Mouse (Mus musculus): ENCODE data around the gene Tmc6. TPM values are rescaled to one million over a fixed set of nuclear protein-coding genes. Genes with fewer than 3 reads are reported as not detected.
"Not testable (repeated sequence)": the region's sequence is repeated elsewhere in the genome, so short reads cannot be mapped to it uniquely, and the experiment has no call there.

Tmc6 gene
- polyA plus RNA-seq, 1 experiment from 2014 or later, result 17.5 TPM

DNA sequence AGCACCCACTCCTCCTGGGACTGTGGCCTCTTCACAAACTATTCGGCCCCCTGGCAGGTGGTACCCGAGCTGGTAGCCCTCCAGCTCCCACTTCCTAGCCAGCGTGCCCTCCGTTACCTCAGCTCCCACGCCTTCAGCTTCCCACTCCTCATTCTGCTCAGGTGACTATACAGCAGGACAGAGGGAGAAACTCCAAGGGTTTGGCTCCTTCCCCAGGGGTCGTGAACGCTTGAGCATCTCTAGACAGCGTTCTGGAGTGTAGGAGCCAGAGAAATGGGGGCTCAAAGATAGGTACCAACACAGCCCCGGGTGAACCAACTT is 9.4 kb upstream of the Tmc6 start:
- Histone ChIP-seq H3K27me3 (peaks cover 16% of the 10 kb centered on the region), H3K9ac (no peak overlapping the region), H3K36me3 (no peaks in the 10 kb centered on the region), H3K4me1 (peaks cover 15% of the 10 kb centered on the region), H3K4me2 (replicated peaks) (no peak overlapping the region), H3K27ac (no peak overlapping the region), H3K9me3 (no peaks in the 10 kb centered on the region), H3K4me3 (no peak overlapping the region)
- no peak for ATAC-seq (ENCODE audit: insufficient number of reproducible peaks, insufficient read depth, low FRiP score, low TSS enrichment)
- 86% methylated on average over 9 of the region's 9 CpGs for WGBS

DNA sequence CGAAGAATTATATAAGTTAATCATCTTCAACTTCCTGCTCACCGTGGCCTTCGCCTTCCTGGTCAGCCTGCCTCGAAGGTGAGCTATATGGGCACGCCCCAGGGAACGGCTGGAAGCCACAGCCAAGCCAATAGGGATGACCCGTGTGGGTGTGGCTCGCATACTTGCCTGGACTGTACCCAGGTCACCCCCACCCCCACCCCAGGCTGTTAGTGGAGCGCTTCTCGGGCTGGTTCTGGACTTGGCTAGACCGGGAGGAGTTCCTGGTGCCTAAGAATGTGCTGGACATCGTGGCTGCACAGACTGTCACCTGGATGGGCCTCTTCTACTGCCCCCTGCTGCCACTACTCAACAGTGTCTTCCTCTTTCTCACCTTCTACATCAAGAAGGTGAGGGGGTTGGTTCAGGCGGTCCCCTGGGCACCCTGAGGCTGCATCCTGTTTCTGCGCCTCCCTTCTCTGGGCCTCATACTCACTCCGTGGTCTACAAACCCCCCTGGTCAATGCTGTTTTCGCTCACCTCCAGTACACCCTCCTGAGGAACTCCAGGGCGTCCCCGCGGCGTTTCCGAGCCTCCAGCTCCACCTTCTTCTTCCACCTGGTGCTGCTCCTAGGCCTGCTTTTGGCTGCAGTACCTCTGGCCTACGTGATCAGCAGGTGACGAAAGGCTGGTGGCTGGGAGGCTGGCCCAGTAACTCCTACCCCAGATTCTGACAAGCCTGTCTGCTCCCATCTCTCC is 8.9 kb upstream of the Tmc6 start:
- peaks cover 15% of the 10 kb centered on the region for H3K4me1 ChIP-seq
- ATAC-seq (ENCODE audit: insufficient number of reproducible peaks, insufficient read depth, low FRiP score, low TSS enrichment), result no peak

DNA sequence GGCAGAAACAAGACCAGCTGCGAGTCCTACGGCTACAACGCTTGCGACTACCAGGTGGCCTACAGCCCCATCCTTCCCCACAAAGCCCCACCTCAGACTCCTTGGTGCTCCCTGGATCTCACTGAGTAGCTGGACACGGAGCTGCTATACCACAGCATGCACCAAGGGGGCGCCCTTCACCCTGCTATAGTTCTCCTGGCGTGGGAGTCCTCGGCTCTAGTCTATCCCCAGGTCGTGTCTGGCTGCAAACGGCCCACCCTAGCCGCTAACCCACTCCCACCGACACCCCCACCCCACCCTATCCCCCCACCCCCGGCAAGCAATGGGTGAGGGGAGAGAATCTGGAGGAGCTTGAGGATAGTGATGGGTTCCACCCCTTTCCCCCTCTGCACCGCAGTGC is 8.3 kb upstream of the Tmc6 start:
- Histone ChIP-seq H3K27ac (no peak overlapping the region), H3K4me1 (peaks cover 15% of the 10 kb centered on the region), H3K4me2 (replicated peaks) (peak overlapping the region; percentile 35), H3K9me3 (no peaks in the 10 kb centered on the region), H3K9ac (no peak overlapping the region), H3K4me3 (no peak overlapping the region), H3K27me3 (peaks cover 16% of the 10 kb centered on the region), H3K36me3 (no peaks in the 10 kb centered on the region)
- 4% methylated on average over 14 of the region's 14 CpGs for WGBS
- no peak for ATAC-seq (ENCODE audit: insufficient number of reproducible peaks, insufficient read depth, low FRiP score, low TSS enrichment)

More for the DNA sequence above, 8.9 kb upstream of the Tmc6 start:
- H3K4me2 ChIP-seq (replicated peaks), result peak overlapping the region; percentile 35
- no peaks in the 10 kb centered on the region for H3K36me3 ChIP-seq
- H3K27ac ChIP-seq, result no peak overlapping the region
- no peaks in the 10 kb centered on the region for H3K9me3 ChIP-seq
- H3K4me3 ChIP-seq, result no peak overlapping the region
- 30% methylated on average over 23 of the region's 23 CpGs for WGBS
- no peak overlapping the region for H3K9ac ChIP-seq
- H3K27me3 ChIP-seq, result peaks cover 16% of the 10 kb centered on the region

DNA sequence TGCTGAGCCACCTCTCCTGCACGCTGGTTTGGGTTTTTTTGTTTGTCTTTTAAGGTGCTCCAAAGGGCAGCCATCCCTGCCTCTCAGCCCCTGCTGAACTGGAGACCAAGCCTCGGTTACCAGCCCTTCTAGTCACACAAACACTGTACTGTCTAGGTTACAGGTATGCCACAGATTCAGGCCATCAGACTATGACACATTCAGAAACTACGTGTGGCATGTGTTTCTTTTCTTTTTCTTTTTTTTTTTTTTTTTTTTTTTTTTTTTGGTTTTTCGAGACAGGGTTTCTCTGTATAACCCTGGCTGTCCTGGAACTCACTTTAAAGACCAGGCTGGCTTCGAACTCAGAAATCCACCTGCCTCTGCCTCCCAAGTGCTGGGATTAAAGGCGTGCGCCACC is 6.5 kb upstream of the Tmc6 start:
- H3K36me3 ChIP-seq; H3K9ac ChIP-seq; H3K4me2 ChIP-seq (replicated peaks); H3K4me3 ChIP-seq; H3K9me3 ChIP-seq; H3K27ac ChIP-seq; ATAC-seq (ENCODE audit: insufficient number of reproducible peaks, insufficient read depth, low FRiP score, low TSS enrichment): not testable (repeated sequence)
- Histone ChIP-seq H3K27me3 (peaks cover 22% of the 10 kb centered on the region), H3K4me1 (peaks cover 18% of the 10 kb centered on the region)
- 82% methylated on average over 7 of the region's 7 CpGs for WGBS

DNA sequence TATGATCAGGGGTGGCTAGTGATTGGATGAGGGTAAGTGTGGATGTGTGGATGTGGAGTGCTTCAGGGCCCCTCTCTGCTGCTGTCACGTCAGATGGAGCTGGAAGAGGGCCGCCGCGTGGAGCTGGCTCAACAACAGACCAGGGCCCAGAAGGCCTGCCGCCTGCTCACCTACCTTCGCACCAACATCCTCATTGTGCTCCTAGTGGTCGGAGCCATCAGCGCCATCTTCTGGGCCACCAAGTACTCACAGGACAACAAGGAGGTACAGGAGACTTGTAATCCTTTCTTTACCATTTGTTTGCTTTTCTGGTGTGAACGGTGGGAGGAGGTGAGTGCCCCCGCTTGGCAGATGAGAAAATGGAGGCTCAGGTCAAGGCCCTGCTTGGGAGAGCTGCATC is 4.3 kb upstream of the Tmc6 start:
- 12% methylated on average over 10 of the region's 10 CpGs for WGBS
- Histone ChIP-seq H3K9ac (no peak overlapping the region), H3K36me3 (no peaks in the 10 kb centered on the region), H3K27me3 (peaks cover 39% of the 10 kb centered on the region), H3K9me3 (no peaks in the 10 kb centered on the region), H3K4me2 (replicated peaks) (no peak overlapping the region), H3K4me1 (peaks cover 27% of the 10 kb centered on the region), H3K27ac (no peak overlapping the region), H3K4me3 (no peak overlapping the region)
- no peak for ATAC-seq (ENCODE audit: insufficient number of reproducible peaks, insufficient read depth, low FRiP score, low TSS enrichment)

DNA sequence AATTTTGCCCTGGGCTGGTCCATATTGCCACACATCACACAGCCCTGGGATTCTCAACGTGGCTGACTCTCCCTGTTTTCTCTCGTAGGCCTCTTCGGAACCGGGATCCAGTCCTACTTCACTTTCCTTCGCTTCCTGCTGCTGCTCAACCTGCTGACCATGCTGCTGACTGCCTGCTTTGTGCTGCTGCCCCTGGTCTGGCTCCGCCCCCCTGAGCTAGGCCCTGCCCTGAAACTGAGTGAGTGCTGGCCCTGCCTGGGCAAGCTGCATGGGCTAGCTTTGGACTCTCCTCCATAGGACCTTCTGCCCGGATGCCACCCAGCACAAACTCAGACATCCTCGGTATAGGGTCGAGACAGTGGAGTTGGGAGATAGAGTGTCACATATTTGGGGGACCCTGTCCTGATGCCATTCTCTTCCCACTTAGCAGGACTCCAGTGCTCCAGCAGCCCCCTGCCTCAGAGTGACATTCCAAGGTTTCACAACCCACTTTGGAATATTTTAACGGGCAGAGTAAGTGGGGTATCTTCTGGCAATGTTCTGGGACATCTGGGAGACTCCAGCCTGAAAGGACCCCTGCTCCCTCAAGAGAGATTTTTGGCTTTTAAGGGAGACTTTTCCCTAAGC is 1.8 kb upstream of the Tmc6 start:
- 28% methylated on average over 10 of the region's 10 CpGs for WGBS
- Histone ChIP-seq H3K36me3 (no peaks in the 10 kb centered on the region), H3K9me3 (no peaks in the 10 kb centered on the region), H3K4me3 (peak overlapping the region; percentile 30), H3K9ac (no peak overlapping the region; the same call in 1 of the 2 replicates), H3K27ac (no peak overlapping the region), H3K27me3 (peaks cover 28% of the 10 kb centered on the region), H3K4me2 (replicated peaks) (peak overlapping the region; percentile 55), H3K4me1 (peaks cover 37% of the 10 kb centered on the region)
- no peak for ATAC-seq (ENCODE audit: insufficient number of reproducible peaks, insufficient read depth, low FRiP score, low TSS enrichment)

DNA sequence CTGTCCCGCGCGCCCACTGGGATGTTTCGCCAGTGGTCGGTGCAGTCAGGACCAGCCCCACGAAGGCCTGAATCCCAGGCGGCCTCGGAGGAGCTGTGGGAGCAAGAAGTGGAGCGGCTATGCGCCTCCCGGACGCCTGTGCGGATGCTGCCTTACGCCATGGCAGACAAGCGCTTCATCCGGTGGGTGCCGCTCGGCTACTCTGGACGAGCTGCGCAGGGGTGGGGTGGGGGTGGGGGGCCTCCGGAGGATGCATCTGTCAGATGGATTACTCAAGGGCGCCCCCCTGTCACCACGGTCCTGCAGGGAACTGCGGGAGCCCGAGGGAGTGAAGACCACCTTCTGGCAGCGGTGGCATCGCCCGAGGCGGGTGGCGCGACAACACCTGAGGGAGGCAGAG is 1.1 kb upstream of the Tmc6 start:
- H3K4me2 ChIP-seq (replicated peaks), result peak overlapping the region; percentile 55
- H3K36me3 ChIP-seq, result no peaks in the 10 kb centered on the region
- WGBS, result 4% methylated on average over 31 of the region's 31 CpGs
- H3K27ac ChIP-seq, result peak overlapping the region; percentile 58; the same call in 1 of the 2 replicates
- peaks cover 41% of the 10 kb centered on the region for H3K4me1 ChIP-seq
- peak overlapping the region; percentile 29 for H3K9ac ChIP-seq
- H3K4me3 ChIP-seq, result peak overlapping the region; percentile 30
- H3K9me3 ChIP-seq, result no peaks in the 10 kb centered on the region
- ATAC-seq (ENCODE audit: insufficient number of reproducible peaks, insufficient read depth, low FRiP score, low TSS enrichment), result no peak
- H3K27me3 ChIP-seq, result peaks cover 28% of the 10 kb centered on the region

DNA sequence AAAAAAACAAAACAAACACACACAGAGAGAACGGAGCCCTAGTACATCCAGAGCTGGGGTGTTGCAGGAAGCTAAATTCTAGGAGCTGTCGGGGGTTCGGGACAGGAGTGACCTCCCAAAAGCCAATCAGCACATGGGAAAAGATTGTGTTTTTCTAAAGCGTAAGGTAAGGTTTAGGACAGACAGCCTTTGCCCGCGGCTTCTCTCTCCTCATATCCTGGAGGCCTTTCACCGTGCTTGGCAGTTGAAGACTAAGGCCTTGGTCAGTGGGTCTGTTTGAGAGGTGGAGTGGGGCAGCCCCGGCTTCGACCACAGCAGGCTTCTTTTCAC is 672 bp upstream of the Tmc6 start:
- peak overlapping the region; percentile 58; the same call in 1 of the 2 replicates for H3K27ac ChIP-seq
- H3K4me3 ChIP-seq, result peak overlapping the region; percentile 30
- peak overlapping the region; percentile 55 for H3K4me2 ChIP-seq (replicated peaks)
- H3K36me3 ChIP-seq, result no peaks in the 10 kb centered on the region
- no peaks in the 10 kb centered on the region for H3K9me3 ChIP-seq
- peak overlapping the region; percentile 29; the same call in 1 of the 2 replicates for H3K9ac ChIP-seq
- H3K4me1 ChIP-seq, result peaks cover 41% of the 10 kb centered on the region
- WGBS, result 45% methylated on average over 9 of the region's 9 CpGs
- no peak for ATAC-seq (ENCODE audit: insufficient number of reproducible peaks, insufficient read depth, low FRiP score, low TSS enrichment)
- H3K27me3 ChIP-seq, result peaks cover 28% of the 10 kb centered on the region

DNA sequence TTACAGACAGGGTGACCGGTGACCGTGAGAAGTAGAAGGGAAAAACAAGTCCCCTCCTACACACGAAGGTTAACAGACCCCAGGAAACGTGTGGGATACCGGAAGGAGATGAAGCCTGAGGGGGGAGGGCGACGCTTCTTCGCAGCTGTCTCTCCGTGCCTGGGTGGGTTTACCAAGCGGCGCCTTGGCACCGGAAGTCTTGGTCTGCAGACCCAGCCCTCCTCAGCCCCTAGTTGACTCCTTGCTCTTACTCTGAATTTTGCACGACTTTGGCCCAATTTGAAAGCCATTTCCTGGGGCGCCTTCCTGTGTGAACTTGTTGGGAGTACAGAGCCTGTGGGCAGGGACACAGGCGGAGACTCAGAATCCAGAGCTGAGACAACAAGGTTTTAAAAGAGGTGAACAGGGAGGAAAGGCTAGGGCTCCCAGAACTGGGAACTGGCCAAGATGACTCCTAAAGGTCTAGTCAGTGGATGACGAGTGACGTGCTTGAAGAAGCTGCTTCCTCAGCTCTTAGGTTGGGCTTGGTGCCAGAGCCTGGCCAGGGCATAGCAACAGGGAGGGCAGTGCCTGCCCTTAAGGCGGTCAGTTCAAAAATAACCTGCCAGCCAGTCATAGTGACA is 688 bp downstream of the Tmc6 start:
- Histone ChIP-seq H3K4me2 (replicated peaks) (peak overlapping the region; percentile 84), H3K4me3 (0 out of 2 replicates have a peak overlapping the region, but pooled peaks have one; percentile 44), H3K27me3 (peaks cover 28% of the 10 kb centered on the region), H3K27ac (peak overlapping the region; percentile 48), H3K4me1 (peaks cover 41% of the 10 kb centered on the region), H3K36me3 (0 out of 2 replicates have a peak, but pooled peaks cover 4% of the 10 kb centered on the region), H3K9me3 (no peaks in the 10 kb centered on the region), H3K9ac (no peak overlapping the region)
- no peak for ATAC-seq (ENCODE audit: insufficient number of reproducible peaks, insufficient read depth, low FRiP score, low TSS enrichment)
- WGBS, result 18% methylated on average over 18 of the region's 18 CpGs

DNA sequence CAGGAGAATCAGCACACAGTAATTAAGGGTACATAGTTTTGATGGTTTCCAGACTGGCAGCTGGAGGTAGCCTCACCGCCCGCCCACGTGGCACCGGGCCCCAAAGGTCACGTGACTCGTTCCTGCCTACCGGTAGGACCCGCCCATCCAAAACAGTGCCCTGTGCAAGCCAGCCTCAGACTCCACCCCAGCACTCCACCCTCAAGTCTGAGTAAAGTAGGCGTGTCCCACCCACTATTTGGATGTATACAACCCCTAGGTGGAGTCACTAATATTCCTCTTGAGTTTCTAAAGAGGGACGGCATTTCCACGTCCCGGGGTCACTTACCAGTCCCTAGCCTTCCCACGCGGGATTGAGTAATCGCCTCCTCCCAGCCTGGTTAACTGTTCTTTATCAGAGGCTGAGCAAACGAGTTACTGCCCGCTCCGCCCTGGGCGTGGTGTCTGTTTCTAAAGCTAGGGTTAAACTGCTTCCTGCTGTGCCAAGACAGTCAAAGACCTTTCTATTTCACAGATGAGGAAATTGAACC is 1.4 kb downstream of the Tmc6 start:
- 2% methylated on average over 19 of the region's 19 CpGs for WGBS
- Histone ChIP-seq H3K36me3 (0 out of 2 replicates have a peak, but pooled peaks cover 4% of the 10 kb centered on the region), H3K27me3 (peaks cover 28% of the 10 kb centered on the region), H3K4me2 (replicated peaks) (peak overlapping the region; percentile 84), H3K9me3 (no peaks in the 10 kb centered on the region), H3K4me3 (peak overlapping the region; percentile 44), H3K27ac (peak overlapping the region; percentile 48; the same call in 1 of the 2 replicates), H3K4me1 (peaks cover 41% of the 10 kb centered on the region), H3K9ac (peak overlapping the region; percentile 54; the same call in 1 of the 2 replicates)
- peak; percentile 74 for ATAC-seq (ENCODE audit: insufficient number of reproducible peaks, insufficient read depth, low FRiP score, low TSS enrichment)

DNA sequence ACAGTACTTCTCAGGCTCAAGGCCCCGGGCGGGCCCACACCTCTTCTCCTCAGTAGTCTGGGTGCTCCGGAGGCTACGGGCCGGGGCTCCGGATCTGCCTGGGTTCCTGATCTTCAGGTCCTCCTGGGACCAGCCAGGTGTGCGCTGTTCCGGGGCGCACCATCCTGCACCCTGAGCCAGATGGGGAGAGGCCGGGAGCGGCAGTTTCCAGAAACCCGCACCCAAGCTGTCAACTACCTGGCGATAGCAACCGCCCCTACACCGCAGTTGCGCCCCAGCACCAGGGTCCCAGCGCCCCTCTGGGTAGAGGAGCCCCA is 1.8 kb downstream of the Tmc6 start:
- peak overlapping the region; percentile 44 for H3K4me3 ChIP-seq
- 0 out of 2 replicates have a peak, but pooled peaks cover 4% of the 10 kb centered on the region for H3K36me3 ChIP-seq
- under 1% methylated on average over 17 of the region's 17 CpGs for WGBS
- H3K27ac ChIP-seq, result peak overlapping the region; percentile 64
- peaks cover 41% of the 10 kb centered on the region for H3K4me1 ChIP-seq
- peaks cover 28% of the 10 kb centered on the region for H3K27me3 ChIP-seq
- H3K9ac ChIP-seq, result peak overlapping the region; percentile 54
- no peaks in the 10 kb centered on the region for H3K9me3 ChIP-seq
- H3K4me2 ChIP-seq (replicated peaks), result peak overlapping the region; percentile 84
- no peak for ATAC-seq (ENCODE audit: insufficient number of reproducible peaks, insufficient read depth, low FRiP score, low TSS enrichment)

Data from embryonic facial prominence, embryonic 12.5 days (tissue).